Mouse (Mus musculus): ENCODE results near the gene Allc. TPM values are rescaled to one million over a fixed set of nuclear protein-coding genes. Genes with fewer than 3 reads are reported as not detected.

Allc gene
- polyA plus RNA-seq, 1 experiment from 2014 or later: not detected

Other genes with a start within 250 kb of the Allc start
- not detected in 2 replicates for gene Dcdc2c, start 30.1 kb downstream of the Allc start, polyA plus RNA-seq (2014; fragmentation: Nextera tagmentation; extraction: Ambion mirVana)
- gene Colec11, start 40.9 kb upstream of the Allc start, polyA plus RNA-seq (2014; fragmentation: Nextera tagmentation; extraction: Ambion mirVana): 0.39 TPM in 1 of 2 replicates, not detected in the other
- 914 and 941 TPM in 2 replicates for gene Rps7, start 53.4 kb upstream of the Allc start, polyA plus RNA-seq (2014; fragmentation: Nextera tagmentation; extraction: Ambion mirVana)
- 28.0 and 28.5 TPM in 2 replicates for gene Rnaseh1, start 67.1 kb upstream of the Allc start, polyA plus RNA-seq (2014; fragmentation: Nextera tagmentation; extraction: Ambion mirVana)
- gene Adi1, start 92.7 kb upstream of the Allc start, polyA plus RNA-seq (2014; fragmentation: Nextera tagmentation; extraction: Ambion mirVana): 71.9 and 72.7 TPM in 2 replicates
- 38.4 and 40.5 TPM in 2 replicates for gene Trappc12, start 167.9 kb upstream of the Allc start, polyA plus RNA-seq (2014; fragmentation: Nextera tagmentation; extraction: Ambion mirVana)
- 33.9 and 38.5 TPM in 2 replicates for gene Eipr1, start 169.3 kb upstream of the Allc start, polyA plus RNA-seq (2014; fragmentation: Nextera tagmentation; extraction: Ambion mirVana)

Measured in embryonic facial prominence, embryonic 11.5 days (tissue).